Mouse (Mus musculus): ENCODE data around the gene Uncx. TPM values are rescaled to one million over a fixed set of nuclear protein-coding genes. Genes with fewer than 3 reads are reported as not detected.

The Uncx gene
- not detected for total RNA-seq (2021)
- long read RNA-seq, experiment 1, result 0 reads
- long read RNA-seq, experiment 2, result 0 reads

- DNase-seq, result peak in 1 of 2 experiments; percentile 20
Measured at GRCm38 (mm10) chr5:139543214-139543613, at the start of gene Uncx. Gene Uncx, plus strand, starts transcription at chr5:139543494.

- DNase-seq, result no peak
Measured at GRCm38 (mm10) chr5:139493690-139494089, 49.6 kb upstream of the Uncx start.

GRCm38 (mm10) chr5:139495019-139495669 lies 48.1 kb upstream of the Uncx start:
- no peak for DNase-seq

GRCm38 (mm10) chr5:139496939-139497338 lies 46.4 kb upstream of the Uncx start:
- no peak for DNase-seq

GRCm38 (mm10) chr5:139498791-139499190 lies 44.5 kb upstream of the Uncx start:
- DNase-seq, result no peak

GRCm38 (mm10) chr5:139502281-139502680 lies 41.0 kb upstream of the Uncx start:
- DNase-seq, result no peak

GRCm38 (mm10) chr5:139505073-139505606 lies 38.2 kb upstream of the Uncx start:
- peak; percentile 75 to 92 for DNase-seq

- DNase-seq, result no peak
Measured at GRCm38 (mm10) chr5:139506207-139506606, 37.1 kb upstream of the Uncx start.

- DNase-seq, result peak in 1 of 2 experiments; percentile 16
Measured at GRCm38 (mm10) chr5:139510682-139511366, 32.5 kb upstream of the Uncx start.

- no peak for DNase-seq
Measured at GRCm38 (mm10) chr5:139512201-139512600, 31.1 kb upstream of the Uncx start.

- DNase-seq, result no peak
Measured at GRCm38 (mm10) chr5:139516281-139516680, 27.0 kb upstream of the Uncx start.

- DNase-seq, result peak; percentile 76 to 84
Measured at GRCm38 (mm10) chr5:139520069-139520834, 23.0 kb upstream of the Uncx start.

GRCm38 (mm10) chr5:139521987-139522386 lies 21.3 kb upstream of the Uncx start:
- DNase-seq, result no peak

GRCm38 (mm10) chr5:139528851-139529250 lies 14.4 kb upstream of the Uncx start:
- DNase-seq, result no peak

GRCm38 (mm10) chr5:139535386-139535919 lies 7.8 kb upstream of the Uncx start:
- no peak for DNase-seq

- peak; percentile 59 to 89 for DNase-seq
Measured at GRCm38 (mm10) chr5:139536211-139536910, 6.9 kb upstream of the Uncx start.

- no peak for DNase-seq
Measured at GRCm38 (mm10) chr5:139536911-139537738, 6.2 kb upstream of the Uncx start.

GRCm38 (mm10) chr5:139537739-139538135 lies 5.6 kb upstream of the Uncx start:
- DNase-seq, result no peak

- peak in 1 of 2 experiments; percentile 40 for DNase-seq
Measured at GRCm38 (mm10) chr5:139541151-139542042, 1.9 kb upstream of the Uncx start.

GRCm38 (mm10) chr5:139542043-139542365 lies 1.3 kb upstream of the Uncx start:
- DNase-seq, result no peak

Data from heart, adult 18-20 months (tissue).